Mouse (Mus musculus) liver, adult (tissue): ENCODE data around the gene Rgs6.

ENCODE experiments used
- GATA4 ChIP-seq: IDR thresholded peaks from 2 replicates; pipeline ENCODE4 v1.6.1; 2014; ENCODE audit warnings: mild to moderate bottlenecking, low read length; ENCODE audit not compliant: insufficient replicate concordance

Gene Rgs6

DNA sequence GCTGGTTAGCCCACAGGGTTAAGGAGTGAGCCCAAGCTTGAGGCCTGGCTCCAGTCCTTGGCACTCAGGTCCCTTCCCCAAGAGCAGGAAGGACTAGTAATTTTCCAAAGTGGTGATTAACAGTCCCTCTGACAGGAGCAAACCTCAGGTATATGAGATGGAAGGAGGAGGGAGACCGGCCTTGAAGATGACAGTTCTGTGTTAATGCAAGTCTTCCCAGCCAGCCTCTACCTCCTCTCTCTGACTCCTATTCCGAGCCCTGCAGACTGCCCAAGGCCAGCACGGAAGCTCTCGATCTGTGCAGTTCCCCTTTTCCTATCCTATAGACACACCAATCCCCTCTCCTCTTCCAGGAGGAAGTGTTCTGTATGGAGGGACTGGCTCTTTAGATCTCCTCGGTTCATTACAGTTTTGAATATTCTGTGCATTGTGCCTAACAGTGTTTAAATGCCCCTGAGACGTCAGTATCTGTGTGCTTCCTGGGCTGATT is 485.8 kb downstream of the Rgs6 start:
- no peak for TF ChIP-seq GATA4

DNA sequence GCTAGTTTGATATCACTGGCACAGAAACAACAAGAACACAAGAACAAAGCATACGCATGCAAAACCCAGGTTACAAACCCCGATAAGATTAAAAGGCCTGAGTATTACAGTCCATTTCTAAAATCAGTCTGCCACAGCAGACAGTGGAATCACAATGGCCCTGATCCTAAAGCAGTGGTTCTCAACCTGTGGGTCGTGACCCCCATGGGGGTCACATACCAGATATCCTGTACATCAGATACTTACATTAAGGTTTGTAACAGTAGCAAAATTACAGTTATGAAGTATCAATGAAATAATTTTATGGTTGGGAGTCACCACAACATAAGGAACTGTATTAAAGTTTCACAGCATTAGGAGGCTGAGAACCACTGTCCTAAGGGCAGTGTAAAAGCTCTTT is 488.1 kb downstream of the Rgs6 start:
- no peak for TF ChIP-seq GATA4

DNA sequence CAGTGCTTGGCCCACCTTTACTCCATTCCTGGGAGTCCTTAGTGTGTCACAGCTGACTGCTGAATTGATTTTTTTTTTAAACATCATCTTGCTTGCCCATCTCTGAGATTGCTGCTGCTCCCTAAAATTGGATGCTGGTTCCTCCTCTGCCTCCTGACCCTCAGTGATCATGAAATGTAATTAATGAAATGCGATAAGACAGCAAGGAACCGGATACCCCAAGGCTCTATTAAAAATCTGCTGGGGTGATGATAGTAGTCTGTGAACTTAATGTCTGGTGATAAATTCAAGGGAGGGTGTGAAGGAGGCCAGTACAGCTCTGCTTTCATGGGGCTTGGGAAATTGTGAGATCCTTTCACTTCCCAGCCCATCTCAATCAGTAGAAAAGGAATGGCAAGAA is 489.4 kb downstream of the Rgs6 start:
- no peak for TF ChIP-seq GATA4

DNA sequence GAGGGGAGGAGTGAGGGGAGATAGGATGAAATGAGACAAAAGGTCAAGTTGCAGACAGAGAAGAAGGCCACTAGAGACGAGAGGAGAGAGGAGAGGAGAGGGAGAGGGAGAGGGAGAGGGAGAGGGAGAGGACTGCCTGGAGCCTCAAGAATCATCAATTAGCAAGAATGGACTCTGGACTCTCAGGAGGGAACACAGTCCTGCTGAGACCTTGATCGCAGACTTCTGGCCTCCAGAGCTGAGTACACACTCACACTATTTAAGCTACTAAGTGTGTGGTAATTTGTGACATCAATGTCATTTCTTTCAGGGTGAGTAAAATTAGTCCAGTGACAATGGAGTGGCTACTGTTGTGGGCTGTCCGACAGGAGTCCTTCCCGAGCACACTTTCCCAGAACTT is 495.3 kb downstream of the Rgs6 start:
- no peak for TF ChIP-seq GATA4

DNA sequence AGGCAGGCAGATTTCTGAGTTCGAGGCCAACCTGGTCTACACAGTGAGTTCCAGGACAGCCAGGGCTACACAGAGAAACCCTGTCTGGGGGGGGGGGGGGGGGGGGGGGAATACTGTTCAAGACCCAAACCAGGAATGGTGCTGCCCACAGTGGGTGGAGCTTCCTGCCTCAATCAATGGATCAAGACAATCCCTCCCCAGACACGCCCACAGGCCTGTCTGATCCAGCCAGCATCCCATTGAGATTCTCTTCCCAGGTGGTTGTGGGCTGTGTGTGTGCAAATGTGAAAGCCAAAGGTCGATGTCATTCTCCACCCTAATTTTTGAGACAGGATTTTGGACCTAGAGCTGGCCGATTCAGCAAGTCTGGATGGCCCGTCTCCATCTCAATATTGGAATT is 496.5 kb downstream of the Rgs6 start:
- TF ChIP-seq GATA4, result no peak

DNA sequence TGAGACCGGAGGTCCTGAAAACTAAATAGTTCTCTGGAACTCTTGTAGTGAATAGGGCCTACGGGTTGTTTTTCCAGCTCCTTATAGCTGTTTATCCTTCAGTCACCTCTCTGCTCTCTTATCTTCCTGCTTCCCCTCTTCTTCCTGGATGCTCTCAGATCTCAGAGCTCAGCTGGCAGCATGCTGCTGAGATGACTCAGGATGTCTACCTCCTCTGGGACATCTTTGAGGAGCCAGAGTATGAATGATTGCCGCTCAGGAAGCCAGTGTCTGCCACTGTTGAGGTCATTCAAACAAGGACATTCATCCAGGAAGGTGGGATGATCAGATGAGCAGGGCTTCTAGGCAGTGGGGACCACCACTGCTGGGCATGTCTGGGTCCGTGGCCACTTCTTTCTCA is 498.9 kb downstream of the Rgs6 start:
- peak; percentile 54; the same call in 1 of the 2 replicates for TF ChIP-seq GATA4

DNA sequence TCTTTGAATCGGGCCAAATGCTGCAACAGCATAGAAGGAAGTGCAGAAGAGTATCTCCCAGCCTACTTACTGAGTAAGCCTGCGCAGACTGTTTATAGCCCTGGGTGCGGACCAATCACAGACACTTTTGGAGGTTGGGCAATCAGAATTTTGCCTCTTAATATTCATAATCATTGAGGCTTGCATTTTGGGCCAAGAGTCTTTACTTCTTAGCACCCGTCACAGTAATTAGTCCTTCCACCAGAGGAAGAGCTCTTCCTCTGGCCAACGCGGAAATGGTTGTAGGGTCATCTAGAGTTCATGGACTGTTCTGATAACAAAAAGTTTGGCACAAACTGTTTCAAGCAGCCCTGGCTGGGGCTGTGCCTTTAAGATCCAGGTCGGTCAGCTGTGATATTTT is 499.5 kb downstream of the Rgs6 start:
- TF ChIP-seq GATA4, result no peak; the same call in 1 of the 2 replicates

DNA sequence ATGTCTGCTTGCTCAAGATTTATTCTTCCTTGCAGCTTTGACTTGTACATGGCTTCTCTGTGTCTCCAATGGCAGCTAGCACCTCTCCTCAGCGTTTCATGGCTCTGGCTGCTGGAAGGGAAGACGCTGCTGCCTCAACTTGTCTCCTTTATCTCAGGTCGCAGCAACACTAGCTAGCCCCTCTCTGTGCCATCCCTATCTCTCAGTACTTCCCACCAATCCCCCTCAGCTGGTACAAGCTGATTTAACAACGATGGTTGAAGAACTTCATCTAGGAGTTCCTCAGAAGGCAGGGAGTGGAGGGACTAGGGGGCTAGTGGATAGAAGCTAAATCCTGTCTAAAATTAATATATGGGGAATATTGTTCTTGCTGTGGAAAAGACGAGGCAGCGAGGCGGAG is 503.9 kb downstream of the Rgs6 start:
- TF ChIP-seq GATA4, result no peak

DNA sequence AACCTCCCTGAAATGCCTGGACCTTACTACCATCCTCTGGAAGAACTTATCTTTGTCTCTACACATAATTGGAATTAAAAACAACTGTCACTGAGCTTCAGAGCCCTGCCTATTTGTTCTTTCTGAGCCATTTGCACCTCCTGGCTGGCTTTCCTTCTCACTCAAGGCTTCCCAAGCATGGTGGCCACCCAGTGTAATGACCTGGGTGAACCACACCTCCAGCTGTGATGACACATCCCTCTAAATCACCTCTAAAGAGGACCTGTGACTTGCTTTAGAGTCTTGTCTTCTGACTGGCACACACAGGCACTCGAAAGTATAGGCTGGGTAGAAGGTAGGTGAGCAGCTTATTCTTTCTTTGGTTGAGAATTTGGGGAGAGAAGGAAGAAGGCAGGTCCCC is 509.7 kb downstream of the Rgs6 start:
- TF ChIP-seq GATA4, result no peak

DNA sequence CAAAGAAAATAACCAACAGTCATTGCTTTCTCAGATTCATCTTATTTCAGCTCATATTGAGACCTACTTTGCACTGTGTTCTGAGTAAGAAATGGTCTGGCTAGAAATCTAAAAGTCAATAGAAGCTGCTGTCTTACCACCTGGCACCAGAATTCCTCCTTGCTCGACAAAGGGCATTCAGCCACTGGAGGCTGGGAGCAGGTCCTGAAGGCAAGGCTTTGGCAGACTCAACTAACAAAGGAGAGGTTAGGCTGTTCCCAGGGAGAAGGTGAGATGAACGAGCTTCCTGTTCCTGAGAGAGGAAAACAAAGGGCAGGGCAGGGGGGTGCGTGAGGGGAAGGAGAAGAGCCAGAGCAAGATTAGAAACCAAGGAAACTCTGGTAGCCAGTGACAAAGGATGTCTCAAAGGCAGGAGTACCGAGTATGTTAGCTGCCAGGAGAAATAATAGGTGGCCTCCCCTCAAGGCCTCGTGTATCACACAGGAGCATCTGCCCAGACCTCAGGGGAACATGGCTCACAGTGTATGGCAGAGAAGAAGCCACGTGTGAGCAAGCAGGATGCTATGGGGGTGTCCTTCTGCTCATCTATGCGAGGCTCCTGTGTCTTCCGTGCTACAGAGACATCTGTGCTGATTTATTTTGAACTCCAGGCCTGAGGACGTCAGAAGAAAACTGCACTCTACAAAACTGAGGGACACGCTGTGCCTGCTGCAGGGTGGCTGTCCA is 510.7 kb downstream of the Rgs6 start:
- no peak for TF ChIP-seq GATA4

DNA sequence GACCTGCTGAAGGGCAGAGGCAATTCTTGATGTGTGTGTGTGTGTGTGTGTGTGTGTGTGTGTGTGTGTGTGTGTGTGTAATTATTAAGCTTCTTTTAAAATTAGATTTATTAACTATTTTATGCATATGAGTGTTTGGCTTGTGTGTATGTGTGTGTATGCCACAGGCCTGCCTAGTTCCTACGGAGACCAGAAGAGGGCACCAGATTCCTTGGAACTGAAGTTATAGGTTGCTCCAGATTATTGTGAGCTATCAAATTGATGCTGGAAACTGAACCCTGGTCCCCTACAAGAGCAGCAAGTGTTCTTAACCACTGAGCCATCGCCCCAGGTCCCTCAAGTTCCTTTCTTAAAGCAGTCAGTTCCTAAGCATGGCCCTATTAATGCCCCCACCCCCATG is 511.8 kb downstream of the Rgs6 start:
- no peak for TF ChIP-seq GATA4

DNA sequence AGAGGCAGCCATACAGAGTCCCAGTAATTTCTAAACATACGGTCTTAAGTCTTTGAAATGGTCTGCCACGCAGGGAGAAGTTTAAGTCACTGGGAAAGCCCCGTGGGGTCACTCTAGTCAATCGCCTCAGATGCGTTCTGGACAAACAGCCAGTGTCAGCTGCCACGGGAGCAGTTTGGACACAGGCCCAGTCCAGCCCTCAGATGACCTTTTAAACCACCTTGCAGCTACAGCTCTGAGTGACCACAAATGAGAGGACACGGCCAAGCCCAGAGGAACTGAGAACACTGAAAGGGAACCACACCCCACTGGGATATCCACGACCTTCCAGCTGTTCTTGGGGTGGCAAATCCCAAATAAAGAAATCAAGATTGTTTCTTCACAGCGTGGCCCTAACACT is 512.3 kb downstream of the Rgs6 start:
- no peak for TF ChIP-seq GATA4

DNA sequence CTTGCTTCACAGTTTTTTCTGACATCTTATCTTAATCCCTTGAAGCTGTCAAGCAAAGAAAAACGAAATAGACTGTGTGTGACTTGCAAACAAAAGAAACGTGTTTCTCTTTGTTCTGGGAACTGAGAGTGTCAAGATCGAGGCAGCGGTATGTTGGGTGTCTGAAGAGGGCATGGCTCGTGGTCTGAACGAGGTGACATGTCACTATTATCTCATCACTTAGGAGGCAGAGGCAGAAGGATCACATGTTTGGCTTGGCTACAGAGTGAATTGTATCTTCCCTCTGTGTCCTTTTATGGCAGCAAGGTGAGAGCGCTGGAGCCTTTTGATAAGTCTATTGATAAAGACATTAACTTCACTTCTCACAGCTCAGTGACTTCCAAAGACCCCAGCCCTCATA is 512.8 kb downstream of the Rgs6 start:
- TF ChIP-seq GATA4, result no peak

DNA sequence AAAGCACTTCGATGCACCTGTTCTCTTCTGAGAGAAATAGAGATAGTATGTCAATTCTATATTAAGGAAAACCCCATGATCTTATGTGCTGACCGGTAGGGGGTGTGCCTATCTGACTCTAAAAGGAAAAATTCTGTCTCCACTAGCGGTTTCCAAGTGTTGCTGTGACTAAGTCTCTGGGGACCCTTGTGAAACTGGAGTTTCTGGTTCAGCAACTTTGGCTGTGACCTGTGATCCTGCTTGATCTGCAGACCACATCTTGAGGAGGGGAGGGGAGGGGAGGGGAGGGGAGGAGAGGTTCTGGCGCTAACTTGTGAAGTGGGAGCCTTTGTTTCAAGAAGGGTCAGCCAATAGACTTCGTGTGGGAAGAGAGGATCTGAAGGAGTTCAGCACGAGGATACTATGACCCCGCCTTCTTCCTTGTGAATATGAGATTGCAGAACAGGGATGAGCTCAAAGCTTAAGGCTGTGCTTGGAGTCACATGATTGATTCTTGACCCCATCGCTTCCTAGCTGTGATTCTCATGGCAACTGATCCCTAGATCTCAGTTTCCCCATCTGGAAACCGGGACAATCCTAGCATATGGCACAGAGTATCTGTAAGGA is 517.5 kb downstream of the Rgs6 start:
- no peak for TF ChIP-seq GATA4

DNA sequence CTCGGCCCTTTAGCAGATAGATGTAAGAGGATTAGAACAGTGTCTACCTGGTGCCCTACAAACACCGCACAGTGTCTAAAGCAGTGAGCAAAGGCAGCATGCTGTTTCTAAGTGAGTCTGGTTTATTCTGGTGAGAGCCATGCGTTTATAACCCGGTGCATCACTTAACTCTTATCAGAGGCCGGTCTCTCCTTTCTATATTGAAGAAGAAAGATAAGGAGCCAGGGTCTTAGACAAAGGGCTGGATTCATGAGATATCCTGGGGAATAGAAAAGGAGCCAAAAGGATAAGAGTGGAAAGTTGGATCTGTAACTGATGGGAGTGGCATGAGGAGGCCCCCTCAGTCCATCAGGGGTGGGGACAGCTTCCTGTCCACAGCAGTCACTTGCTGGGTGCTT is 518.0 kb downstream of the Rgs6 start:
- no peak for TF ChIP-seq GATA4

DNA sequence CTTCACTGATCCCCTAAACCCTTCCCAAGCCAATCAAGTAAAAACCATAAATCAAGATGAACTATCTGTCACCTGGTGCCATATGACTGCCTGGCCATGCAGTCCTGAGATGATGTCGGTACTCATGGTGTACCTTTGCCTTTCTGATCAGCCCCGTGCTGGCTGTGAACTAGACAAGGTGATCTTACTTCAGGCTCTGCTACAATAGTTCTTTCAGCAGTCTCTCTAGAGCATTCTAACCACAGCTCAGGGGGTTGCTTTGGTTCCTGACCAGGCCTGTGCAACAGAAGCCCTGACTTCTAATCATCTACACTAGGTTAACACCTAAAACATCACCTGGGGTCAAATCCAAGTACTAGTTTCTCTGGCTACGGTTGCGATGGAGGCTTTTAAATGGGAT is 521.4 kb downstream of the Rgs6 start:
- TF ChIP-seq GATA4, result no peak

DNA sequence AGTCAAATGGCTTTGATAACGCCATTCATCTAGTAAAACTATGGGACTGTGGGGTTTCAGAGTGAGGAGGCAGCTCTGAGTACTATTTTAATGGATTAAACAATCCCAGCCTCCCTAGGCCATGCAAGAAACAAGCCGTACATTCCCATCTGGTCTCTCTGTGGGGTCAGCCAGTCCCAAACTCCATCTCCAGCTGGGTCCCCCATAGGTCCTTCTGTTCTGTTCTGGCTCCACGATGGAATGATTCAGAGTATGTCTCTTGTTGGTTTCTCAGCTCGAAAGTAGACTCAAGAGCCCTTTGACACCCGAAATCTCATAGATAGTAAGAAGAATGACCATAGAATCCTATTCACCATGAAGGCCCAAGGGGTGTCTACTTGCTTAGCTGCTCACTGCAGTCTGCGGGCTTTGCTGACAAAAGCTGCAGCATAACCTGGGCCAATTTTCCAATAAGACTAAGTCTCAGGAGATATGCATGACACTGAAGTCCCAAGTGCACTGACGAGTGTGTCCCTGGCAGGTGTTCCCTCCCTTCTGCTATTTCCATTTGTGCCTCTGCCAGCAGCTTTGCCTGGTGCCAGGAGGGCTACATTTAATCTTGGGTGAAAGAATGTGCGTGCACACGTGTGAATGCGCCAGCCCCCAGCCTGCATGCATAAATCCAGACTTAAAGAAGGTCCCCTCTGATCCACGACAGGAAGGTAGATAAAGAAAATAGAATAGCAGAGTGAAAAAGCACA is 522.0 kb downstream of the Rgs6 start:
- no peak for TF ChIP-seq GATA4

DNA sequence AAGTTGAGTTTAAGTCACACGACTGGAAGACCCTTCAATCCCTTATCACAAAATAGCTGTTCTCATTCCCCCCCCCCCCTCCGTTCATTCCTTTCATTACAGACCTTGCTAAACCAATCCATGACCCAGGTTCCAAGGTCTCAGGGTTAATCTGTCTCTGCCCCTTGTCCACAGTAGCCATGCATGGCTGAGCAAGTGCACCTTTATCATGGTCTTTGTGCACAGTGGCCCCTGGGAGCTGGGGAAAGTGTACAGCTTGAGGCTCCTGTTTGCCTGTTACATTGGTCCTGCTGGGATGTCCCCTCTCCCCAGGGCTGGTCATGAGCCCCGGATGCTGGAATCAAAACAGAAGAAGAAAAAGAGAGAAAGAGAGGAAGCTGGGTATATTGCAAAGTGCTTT is 522.6 kb downstream of the Rgs6 start:
- TF ChIP-seq GATA4, result no peak
